Mouse (Mus musculus) E14TG2a.4 (cell line): Measurements from ENCODE around the gene Tbx5.

Experiments used
- CTCF ChIP-seq: conservative IDR thresholded peaks from 2 replicates; pipeline ENCODE4 v1.5.1; 2014; ENCODE audit warnings: low read length
- NANOG ChIP-seq: IDR thresholded peaks from 2 replicates; pipeline ENCODE4 v1.6.1; 2014; ENCODE audit warnings: borderline replicate concordance, low read length, mixed read lengths
- POU5F1 ChIP-seq: IDR thresholded peaks from 2 replicates; pipeline ENCODE4 v1.6.1; 2014; ENCODE audit warnings: low read length, borderline replicate concordance

DNA sequence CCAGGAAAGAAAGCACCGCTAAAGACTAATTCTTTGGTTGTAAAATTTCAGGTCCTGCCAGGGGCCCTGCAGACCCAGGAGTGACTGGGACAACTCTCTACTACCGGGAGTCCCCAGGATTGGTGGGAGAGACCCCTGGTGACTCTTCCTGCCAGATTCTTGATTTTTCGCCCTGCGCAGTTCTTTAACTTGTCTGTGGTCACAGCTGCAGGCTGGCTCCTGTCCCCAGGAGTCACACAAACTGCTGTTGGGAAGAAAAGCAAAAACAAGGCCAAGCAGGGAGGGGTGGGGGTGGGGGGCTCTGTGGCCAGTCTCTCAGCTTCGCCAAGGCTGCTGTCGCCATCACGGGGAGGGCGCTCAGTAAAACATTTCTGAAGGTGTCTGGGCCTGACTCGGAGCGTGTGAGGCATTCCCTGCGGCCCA, 32.2 kb upstream of the Tbx5 start:
- no peak for TF ChIP-seq CTCF
- no peak for TF ChIP-seq POU5F1
- TF ChIP-seq NANOG, result no peak
